Mouse (Mus musculus) myocyte (in vitro differentiated cells): ENCODE data around the gene Plxna2.

Experiments
- POLR2A ChIP-seq: IDR thresholded peaks from one replicate; pipeline ENCODE4 v1.6.1; 2011; ENCODE audit warnings: low read depth, mild to moderate bottlenecking, control low read depth, moderate library complexity; ENCODE audit not compliant: insufficient read length
- USF1 ChIP-seq: IDR thresholded peaks from one replicate; pipeline ENCODE4 v1.6.1; 2011; ENCODE audit warnings: low read depth, mild to moderate bottlenecking, control low read depth, moderate library complexity

DNA sequence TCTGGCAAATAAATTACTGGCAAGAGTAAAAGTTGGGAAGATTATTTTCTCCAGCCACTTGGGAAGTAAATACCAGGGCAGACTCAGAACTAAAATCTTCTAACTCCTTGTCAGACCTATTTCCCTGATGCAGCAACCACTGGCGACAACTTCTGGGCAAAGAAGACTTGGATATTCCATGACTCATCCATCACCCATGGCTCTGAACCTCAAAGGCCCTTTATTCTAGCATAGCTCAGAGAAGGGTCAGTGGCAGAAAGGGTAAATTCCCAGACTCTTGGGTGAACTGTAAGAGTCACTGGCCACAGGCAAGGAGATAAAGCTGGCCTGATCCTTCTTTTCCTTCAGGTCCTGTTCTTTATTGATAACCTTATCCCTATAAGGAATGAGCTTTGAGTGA is 163.5 kb downstream of the Plxna2 start:
- TF ChIP-seq USF1 (no peak), POLR2A (no peak)
